Mouse (Mus musculus) cerebellum, adult 2 months (tissue): ENCODE data around the gene Coro2b.

Experiments used
- CTCF ChIP-seq: fragments of 200-500 bp; IDR thresholded peaks from 2 replicates; pipeline ENCODE4 v1.5.1; 2011; ENCODE audit warnings: low read depth, mild to moderate bottlenecking, control low read depth, low read length, moderate library complexity, borderline replicate concordance; ENCODE audit not compliant: insufficient read depth
- POLR2A ChIP-seq: fragments of 200-500 bp; IDR thresholded peaks from 2 replicates; pipeline ENCODE4 v1.6.1; 2011; ENCODE audit warnings: low read length, control low read depth, borderline replicate concordance; ENCODE audit not compliant: insufficient read depth

DNA sequence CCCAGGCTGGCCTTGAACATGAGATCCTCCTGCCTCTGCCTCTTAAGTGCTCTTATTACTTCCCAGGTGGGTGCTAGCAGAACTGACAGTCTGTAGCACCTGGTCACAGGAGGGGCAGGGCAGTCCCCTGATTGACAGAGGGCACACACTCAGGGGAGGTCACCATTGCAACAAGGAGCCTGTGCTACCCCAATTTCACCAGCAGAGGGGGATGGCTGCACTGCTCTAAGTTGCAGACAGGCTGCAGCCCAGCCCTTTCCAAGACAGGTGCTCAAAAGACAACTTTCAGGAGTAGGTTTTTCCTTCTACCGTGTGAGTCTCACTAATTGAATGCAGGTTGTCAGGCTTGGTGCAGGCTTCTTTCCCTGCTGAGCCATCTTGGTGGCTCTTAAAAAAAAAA is 66.4 kb downstream of the Coro2b start:
- TF ChIP-seq CTCF (peak; percentile 99), POLR2A (no peak)
